Mouse (Mus musculus): ENCODE measurements at regions not wholly inside any gene's neighbourhood (a gene's known extent, or its start where the extent isn't known, plus 50 kb on each side); places are given as distances from the start of the nearest gene placed in this dataset.

- TF ChIP-seq CTCF (IDR thresholded peaks at IDR 0.05; ENCODE audit: control insufficient read depth, insufficient read depth, insufficient replicate concordance, low read depth, low read length) = no peak
- no peak for TF ChIP-seq POLR2A (IDR thresholded peaks at IDR 0.05; ENCODE audit: control insufficient read depth, low read depth, low read length)
- Histone ChIP-seq H3K36me3 (ENCODE audit: control insufficient read depth, insufficient read depth, low read length) (no peaks in the 10 kb centered on the region), H3K4me1 (ENCODE audit: control insufficient read depth, insufficient read depth, low read length) (no peaks in the 10 kb centered on the region), H3K27ac (ENCODE audit: control insufficient read depth, insufficient read depth, low read depth, low read length) (no peak overlapping the region), H3K27me3 (ENCODE audit: control insufficient read depth, insufficient read depth, low read length) (no peaks in the 10 kb centered on the region), H3K4me3 (ENCODE audit: control insufficient read depth, low read depth, low read length) (no peak overlapping the region)
These were observed 97.3 kb upstream of the Rab11fip2 start for GRCm38 (mm10) chr19:60040721-60041120.

- TF ChIP-seq CTCF (IDR thresholded peaks at IDR 0.05; ENCODE audit: control insufficient read depth, insufficient read depth, insufficient replicate concordance, low read depth, low read length) (no peak), POLR2A (IDR thresholded peaks at IDR 0.05; ENCODE audit: control insufficient read depth, low read depth, low read length) (no peak)
- H3K27me3 ChIP-seq (ENCODE audit: control insufficient read depth, insufficient read depth, low read length) = no peaks in the 10 kb centered on the region
- H3K4me3 ChIP-seq (ENCODE audit: control insufficient read depth, low read depth, low read length) = no peak overlapping the region
- no peaks in the 10 kb centered on the region for H3K36me3 ChIP-seq (ENCODE audit: control insufficient read depth, insufficient read depth, low read length)
- H3K4me1 ChIP-seq (ENCODE audit: control insufficient read depth, insufficient read depth, low read length) = no peaks in the 10 kb centered on the region
- no peak overlapping the region for H3K27ac ChIP-seq (ENCODE audit: control insufficient read depth, insufficient read depth, low read depth, low read length)
These were observed 89.2 kb upstream of the Rab11fip2 start for GRCm38 (mm10) chr19:60032667-60033066.

GRCm38 (mm10) chr19:60030212-60030788 lies 86.8 kb upstream of the Rab11fip2 start:
- H3K27me3 ChIP-seq (ENCODE audit: control insufficient read depth, insufficient read depth, low read length) = no peaks in the 10 kb centered on the region
- H3K4me1 ChIP-seq (ENCODE audit: control insufficient read depth, insufficient read depth, low read length) = no peaks in the 10 kb centered on the region
- no peaks in the 10 kb centered on the region for H3K36me3 ChIP-seq (ENCODE audit: control insufficient read depth, insufficient read depth, low read length)
- H3K4me3 ChIP-seq (ENCODE audit: control insufficient read depth, low read depth, low read length) = no peak overlapping the region
- TF ChIP-seq CTCF (IDR thresholded peaks at IDR 0.05; ENCODE audit: control insufficient read depth, insufficient read depth, insufficient replicate concordance, low read depth, low read length) (no peak), POLR2A (IDR thresholded peaks at IDR 0.05; ENCODE audit: control insufficient read depth, low read depth, low read length) (no peak)
- no peak overlapping the region for H3K27ac ChIP-seq (ENCODE audit: control insufficient read depth, insufficient read depth, low read depth, low read length)

GRCm38 (mm10) chr19:60029720-60030119 lies 86.3 kb upstream of the Rab11fip2 start:
- no peaks in the 10 kb centered on the region for H3K36me3 ChIP-seq (ENCODE audit: control insufficient read depth, insufficient read depth, low read length)
- TF ChIP-seq CTCF (IDR thresholded peaks at IDR 0.05; ENCODE audit: control insufficient read depth, insufficient read depth, insufficient replicate concordance, low read depth, low read length) = no peak
- no peak for TF ChIP-seq POLR2A (IDR thresholded peaks at IDR 0.05; ENCODE audit: control insufficient read depth, low read depth, low read length)
- H3K4me3 ChIP-seq (ENCODE audit: control insufficient read depth, low read depth, low read length) = no peak overlapping the region
- H3K27me3 ChIP-seq (ENCODE audit: control insufficient read depth, insufficient read depth, low read length) = no peaks in the 10 kb centered on the region
- no peak overlapping the region for H3K27ac ChIP-seq (ENCODE audit: control insufficient read depth, insufficient read depth, low read depth, low read length)
- H3K4me1 ChIP-seq (ENCODE audit: control insufficient read depth, insufficient read depth, low read length) = no peaks in the 10 kb centered on the region

- Histone ChIP-seq H3K27me3 (ENCODE audit: control insufficient read depth, insufficient read depth, low read length) (no peaks in the 10 kb centered on the region), H3K4me3 (ENCODE audit: control insufficient read depth, low read depth, low read length) (no peak overlapping the region), H3K36me3 (ENCODE audit: control insufficient read depth, insufficient read depth, low read length) (no peaks in the 10 kb centered on the region), H3K4me1 (ENCODE audit: control insufficient read depth, insufficient read depth, low read length) (no peaks in the 10 kb centered on the region), H3K27ac (ENCODE audit: control insufficient read depth, insufficient read depth, low read depth, low read length) (no peak overlapping the region)
- TF ChIP-seq POLR2A (IDR thresholded peaks at IDR 0.05; ENCODE audit: control insufficient read depth, low read depth, low read length) (no peak), CTCF (IDR thresholded peaks at IDR 0.05; ENCODE audit: control insufficient read depth, insufficient read depth, insufficient replicate concordance, low read depth, low read length) (no peak)
These were observed 72.3 kb upstream of the Rab11fip2 start for GRCm38 (mm10) chr19:60015614-60016300.

GRCm38 (mm10) chr19:59995557-59995956 lies 52.1 kb upstream of the Rab11fip2 start:
- H3K27me3 ChIP-seq (ENCODE audit: control insufficient read depth, insufficient read depth, low read length) = no peaks in the 10 kb centered on the region
- TF ChIP-seq POLR2A (IDR thresholded peaks at IDR 0.05; ENCODE audit: control insufficient read depth, low read depth, low read length) (no peak), CTCF (IDR thresholded peaks at IDR 0.05; ENCODE audit: control insufficient read depth, insufficient read depth, insufficient replicate concordance, low read depth, low read length) (no peak)
- H3K4me1 ChIP-seq (ENCODE audit: control insufficient read depth, insufficient read depth, low read length) = no peaks in the 10 kb centered on the region
- no peaks in the 10 kb centered on the region for H3K36me3 ChIP-seq (ENCODE audit: control insufficient read depth, insufficient read depth, low read length)
- no peak overlapping the region for H3K4me3 ChIP-seq (ENCODE audit: control insufficient read depth, low read depth, low read length)
- H3K27ac ChIP-seq (ENCODE audit: control insufficient read depth, insufficient read depth, low read depth, low read length) = no peak overlapping the region

All from testis, adult 2 months (tissue).